Mouse (Mus musculus) heart, adult 2 months (tissue): ENCODE data around the gene Pdia2.

Experiments used
- CTCF ChIP-seq: fragments of 200-600 bp; IDR thresholded peaks from 2 replicates; pipeline ENCODE4 v1.8.1; 2022; ENCODE audit warnings: antibody characterized with exemption, mild to moderate bottlenecking, moderate library complexity
- EP300 ChIP-seq: fragments of 200-500 bp; IDR thresholded peaks from 2 replicates; pipeline ENCODE4 v1.6.1; 2011; ENCODE audit warnings: low read depth, low read length, control low read depth; ENCODE audit not compliant: insufficient read depth
- POLR2A ChIP-seq: fragments of 200-500 bp; IDR thresholded peaks from 2 replicates; pipeline ENCODE4 v1.6.1; 2011; ENCODE audit warnings: mild to moderate bottlenecking, low read depth, low read length, control low read depth; ENCODE audit not compliant: insufficient read depth

DNA sequence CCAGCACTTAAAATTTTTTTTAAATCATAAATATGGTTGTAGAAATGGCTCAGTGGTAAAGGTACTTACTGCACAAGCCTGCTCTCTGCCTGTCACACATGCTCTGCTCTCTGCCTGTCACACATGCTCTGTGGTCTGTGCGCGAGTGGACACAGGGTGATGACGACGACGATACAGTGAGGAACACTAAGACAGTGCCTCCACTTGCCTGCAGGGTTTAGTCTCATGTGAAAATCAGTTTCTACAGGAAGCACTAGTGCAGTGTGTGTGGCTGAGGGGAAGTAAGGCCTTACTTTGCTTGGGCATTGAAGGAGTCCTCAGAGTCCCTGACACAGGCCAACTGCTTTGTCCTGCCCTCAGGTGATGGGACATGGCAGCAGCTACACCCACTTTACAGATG lies 30.9 kb upstream of the Pdia2 start:
- TF ChIP-seq CTCF (no peak), POLR2A (no peak), EP300 (no peak)
